ENCODE assay signal across 18 mouse cellular contexts in genomic region chr4:150452155-150452847, GRCm38 (mm10).
DNase-seq lines count a peak whose midpoint lies in the region; ATAC-seq and TF ChIP-seq lines count a peak whose summit lies in the region.
"Had no signal": no experiment of that assay in that cellular context is flagged by ENCODE, and none has a peak within 500 bp of the region (broad histone marks: within the 10 kb centered on the region; RNA-seq: fewer than 3 reads in every experiment).

No protein-coding gene starts in this region.

- H3K4me2 ChIP-seq in hindbrain, embryonic 16.5 days (ENCODE audit: low read length) = no peak overlapping the region
- H3K4me2 ChIP-seq in hindbrain, embryonic 12.5 days (replicated peaks) = no peak overlapping the region
- no peak overlapping the region for H3K4me2 ChIP-seq in liver, embryonic 11.5 days
- H3K4me2 ChIP-seq in stomach, embryonic 15.5 days = no peak overlapping the region
- no peak overlapping the region for H3K4me2 ChIP-seq in stomach, postnatal 0 days (replicated peaks; ENCODE audit: low read depth)
- no peak overlapping the region for H3K4me2 ChIP-seq in liver, postnatal 0 days (ENCODE audit: low read depth, low read length)
- H3K4me2 ChIP-seq: embryonic facial prominence, embryonic 15.5 days; liver, embryonic 15.5 days had no signal

- H3K27me3 ChIP-seq in hindbrain, embryonic 16.5 days (replicated peaks; ENCODE audit: control insufficient read depth, insufficient read depth, low read length) = no peaks in the 10 kb centered on the region
- H3K27me3 ChIP-seq in hindbrain, embryonic 12.5 days = no peaks in the 10 kb centered on the region
- H3K27me3 ChIP-seq in liver, embryonic 11.5 days (replicated peaks; ENCODE audit: control insufficient read depth, insufficient read depth, low read length) = no peaks in the 10 kb centered on the region
- H3K27me3 ChIP-seq in stomach, embryonic 15.5 days (replicated peaks) = no peaks in the 10 kb centered on the region
- no peaks in the 10 kb centered on the region for H3K27me3 ChIP-seq in stomach, postnatal 0 days (ENCODE audit: control insufficient read depth, insufficient read depth, low read length)
- H3K27me3 ChIP-seq in liver, postnatal 0 days (ENCODE audit: insufficient read depth, low read length) = no peaks in the 10 kb centered on the region
- H3K27me3 ChIP-seq: embryonic facial prominence, embryonic 15.5 days; liver, embryonic 15.5 days had no signal

- no peak overlapping the region for H3K27ac ChIP-seq in hindbrain, embryonic 16.5 days (ENCODE audit: low read depth, low read length)
- no peak overlapping the region; the same call in 1 of the 2 replicates for H3K27ac ChIP-seq in hindbrain, embryonic 12.5 days
- no peak overlapping the region for H3K27ac ChIP-seq in liver, embryonic 11.5 days (ENCODE audit: low read depth, low read length)
- H3K27ac ChIP-seq in stomach, embryonic 15.5 days = 0 out of 2 replicates have a peak overlapping the region, but pooled peaks have one; percentile 7
- no peak overlapping the region for H3K27ac ChIP-seq in stomach, postnatal 0 days (replicated peaks)
- H3K27ac ChIP-seq in liver, postnatal 0 days (ENCODE audit: low read depth) = 0 out of 2 replicates have a peak overlapping the region, but pooled peaks have one; percentile 13
- H3K27ac ChIP-seq: embryonic facial prominence, embryonic 15.5 days; liver, embryonic 15.5 days had no signal

- TF ChIP-seq CTCF in stomach, postnatal 0 days (IDR thresholded peaks at IDR 0.05; ENCODE audit: low read depth) = no peak
- TF ChIP-seq CTCF in liver, postnatal 0 days (IDR thresholded peaks at IDR 0.05; ENCODE audit: low read depth) = no peak

- H3K4me1 ChIP-seq in hindbrain, embryonic 16.5 days (ENCODE audit: control insufficient read depth, insufficient read depth, low read depth, low read length) = peaks cover 26% of the 10 kb centered on the region
- peaks cover 58% of the 10 kb centered on the region for H3K4me1 ChIP-seq in hindbrain, embryonic 12.5 days
- H3K4me1 ChIP-seq in liver, embryonic 11.5 days (replicated peaks; ENCODE audit: control insufficient read depth, insufficient read depth, low read length) = peaks cover 60% of the 10 kb centered on the region
- peaks cover 9% of the 10 kb centered on the region; the same call in 1 of the 2 replicates for H3K4me1 ChIP-seq in stomach, embryonic 15.5 days
- H3K4me1 ChIP-seq in stomach, postnatal 0 days (replicated peaks; ENCODE audit: control insufficient read depth, insufficient read depth) = no peaks in the 10 kb centered on the region
- H3K4me1 ChIP-seq in liver, postnatal 0 days (ENCODE audit: insufficient read depth) = peaks cover 28% of the 10 kb centered on the region

- TF ChIP-seq EP300 in stomach, postnatal 0 days (optimal IDR thresholded peaks at IDR 0.05) = no peak
- TF ChIP-seq EP300 in liver, postnatal 0 days (IDR thresholded peaks at IDR 0.05; ENCODE audit: low read depth) = no peak

- H3K9ac ChIP-seq in hindbrain, embryonic 16.5 days (ENCODE audit: low read depth, low read length) = no peak overlapping the region
- H3K9ac ChIP-seq in hindbrain, embryonic 12.5 days = no peak overlapping the region
- H3K9ac ChIP-seq in liver, embryonic 11.5 days (ENCODE audit: low read depth, low read length) = no peak overlapping the region
- no peak overlapping the region for H3K9ac ChIP-seq in stomach, embryonic 15.5 days
- H3K9ac ChIP-seq in stomach, postnatal 0 days (ENCODE audit: low read length) = no peak overlapping the region
- H3K9ac ChIP-seq in liver, postnatal 0 days (replicated peaks) = no peak overlapping the region
- H3K9ac ChIP-seq: embryonic facial prominence, embryonic 15.5 days; forebrain, postnatal 0 days; liver, embryonic 15.5 days had no signal

- WGBS in hindbrain, embryonic 16.5 days = 68% methylated on average over 11 of the region's 11 CpGs
- 77% methylated on average over 11 of the region's 11 CpGs for WGBS in hindbrain, embryonic 12.5 days
- WGBS in liver, embryonic 11.5 days = 70% methylated on average over 11 of the region's 11 CpGs
- 70% methylated on average over 11 of the region's 11 CpGs for WGBS in stomach, embryonic 15.5 days
- 78% methylated on average over 11 of the region's 11 CpGs for WGBS in stomach, postnatal 0 days
- 76% methylated on average over 11 of the region's 11 CpGs for WGBS in liver, postnatal 0 days (ENCODE audit: insufficient replicate concordance)

- no peaks in the 10 kb centered on the region for H3K36me3 ChIP-seq in hindbrain, embryonic 16.5 days (ENCODE audit: control insufficient read depth, insufficient read depth, low read length)
- H3K36me3 ChIP-seq in hindbrain, embryonic 12.5 days = no peaks in the 10 kb centered on the region
- no peaks in the 10 kb centered on the region for H3K36me3 ChIP-seq in liver, embryonic 11.5 days (ENCODE audit: control insufficient read depth, insufficient read depth, low read length)
- H3K36me3 ChIP-seq in stomach, embryonic 15.5 days = no peaks in the 10 kb centered on the region
- H3K36me3 ChIP-seq in stomach, postnatal 0 days (ENCODE audit: control insufficient read depth, insufficient read depth, low read length) = no peaks in the 10 kb centered on the region
- no peaks in the 10 kb centered on the region for H3K36me3 ChIP-seq in liver, postnatal 0 days (replicated peaks; ENCODE audit: insufficient read depth, low read length)
- H3K36me3 ChIP-seq: embryonic facial prominence, embryonic 15.5 days; liver, embryonic 15.5 days had no signal

- 0 out of 2 replicates have a peak, but pooled peaks have one; percentile 16 for ATAC-seq in hindbrain, embryonic 16.5 days
- no peak for ATAC-seq in hindbrain, embryonic 12.5 days (ENCODE audit: low FRiP score)
- ATAC-seq in liver, embryonic 11.5 days (replicated peaks; ENCODE audit: low FRiP score) = peak; percentile 57; the same call in 1 of the 2 replicates
- no peak for ATAC-seq in stomach, embryonic 15.5 days (ENCODE audit: insufficient read depth, low FRiP score, low read depth)
- no peak for ATAC-seq in stomach, postnatal 0 days (ENCODE audit: low FRiP score, low TSS enrichment)
- ATAC-seq in liver, postnatal 0 days = no peak
- ATAC-seq: forebrain, postnatal 0 days had no signal

- no peak overlapping the region for H3K4me3 ChIP-seq in hindbrain, embryonic 16.5 days (ENCODE audit: low read length)
- no peak overlapping the region for H3K4me3 ChIP-seq in hindbrain, embryonic 12.5 days
- no peak overlapping the region for H3K4me3 ChIP-seq in liver, embryonic 11.5 days (ENCODE audit: low read depth, low read length)
- H3K4me3 ChIP-seq in stomach, embryonic 15.5 days (replicated peaks) = no peak overlapping the region
- no peak overlapping the region for H3K4me3 ChIP-seq in stomach, postnatal 0 days (ENCODE audit: low read depth, low read length)
- H3K4me3 ChIP-seq in liver, postnatal 0 days (ENCODE audit: low read depth, low read length) = no peak overlapping the region
- H3K4me3 ChIP-seq: embryonic facial prominence, embryonic 15.5 days; liver, embryonic 15.5 days had no signal

- H3K9me3 ChIP-seq in hindbrain, embryonic 16.5 days (ENCODE audit: control insufficient read depth, low read length) = no peaks in the 10 kb centered on the region
- no peaks in the 10 kb centered on the region for H3K9me3 ChIP-seq in hindbrain, embryonic 12.5 days (replicated peaks)
- H3K9me3 ChIP-seq in liver, embryonic 11.5 days (ENCODE audit: control insufficient read depth, low read length) = no peaks in the 10 kb centered on the region
- no peaks in the 10 kb centered on the region for H3K9me3 ChIP-seq in stomach, embryonic 15.5 days
- no peaks in the 10 kb centered on the region for H3K9me3 ChIP-seq in stomach, postnatal 0 days (ENCODE audit: control insufficient read depth, low read length)
- H3K9me3 ChIP-seq in liver, postnatal 0 days (ENCODE audit: low read length) = no peaks in the 10 kb centered on the region
- H3K9me3 ChIP-seq: embryonic facial prominence, embryonic 15.5 days; liver, embryonic 15.5 days had no signal

- no peak for DNase-seq in liver, embryonic 11.5 days (ENCODE audit: low spot score)
- no peak for DNase-seq in liver
- DNase-seq in stomach, postnatal 0 days (ENCODE audit: low spot score) = no peak
- DNase-seq in liver, postnatal 0 days = no peak
- DNase-seq in left cerebral cortex, adult 18-20 months (ENCODE audit: low spot score in 2 of 2) = no peak
- DNase-seq: cerebellum, adult 18-20 months; cerebellum, postnatal 25 days; embryo, embryonic 11 days; forebrain, postnatal 0 days; kidney, adult 11 months; lung, postnatal 10 days; right cerebral cortex, postnatal 25 days; thymus, adult 2 months had no signal

Comparison
In these comparisons a context has a peak if more than half of its experiments do, and no peak if none do; other contexts are left out.
1. ATAC-seq: peak in hindbrain, embryonic 16.5 days (single experiment) and liver, embryonic 11.5 days (single experiment); none in hindbrain, embryonic 12.5 days (single experiment), stomach, embryonic 15.5 days (single experiment), stomach, postnatal 0 days (single experiment) and liver, postnatal 0 days (single experiment).
2. H3K27ac ChIP-seq: peak in stomach, embryonic 15.5 days (single experiment) and liver, postnatal 0 days (single experiment); none in hindbrain, embryonic 16.5 days (single experiment), hindbrain, embryonic 12.5 days (single experiment), liver, embryonic 11.5 days (single experiment) and stomach, postnatal 0 days (single experiment).